9 mouse cellular contexts compared by ENCODE assay signal in the genomic region with DNA sequence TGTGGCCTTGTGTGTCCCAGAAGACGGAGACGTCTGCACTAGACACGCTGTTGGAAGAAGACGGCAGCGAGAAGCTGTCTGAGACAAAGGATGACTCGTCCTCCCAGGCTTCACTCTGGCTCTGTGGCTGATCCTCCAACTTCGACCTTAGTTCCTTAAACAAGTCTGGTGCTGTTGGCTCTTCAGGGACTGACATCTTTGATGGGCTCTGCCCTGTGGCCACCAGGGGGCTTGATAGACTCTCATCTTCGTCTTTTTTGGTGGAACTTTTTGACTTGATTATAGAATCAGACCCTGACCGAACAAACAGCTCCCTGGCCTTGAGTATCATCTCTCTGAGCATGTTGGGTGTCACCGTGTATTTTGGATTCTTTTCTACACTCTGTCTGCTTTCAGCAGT. TPM values are rescaled to one million over a fixed set of nuclear protein-coding genes. Genes with fewer than 3 reads are reported as not detected.
DNase-seq lines count a peak whose midpoint lies in the region; ATAC-seq and TF ChIP-seq lines count a peak whose summit lies in the region.
"Had no signal": no experiment of that assay in that cellular context is flagged by ENCODE, and none has a peak within 500 bp of the region (broad histone marks: within the 10 kb centered on the region; RNA-seq: fewer than 3 reads in every experiment).

No protein-coding gene starts in this region.

- H3K9me3 ChIP-seq in liver, embryonic 11.5 days (ENCODE audit: control insufficient read depth, low read length) = no peaks in the 10 kb centered on the region

- no peak overlapping the region for H3K27ac ChIP-seq in gastrocnemius, adult 2 months
- no peak overlapping the region for H3K27ac ChIP-seq in liver, embryonic 11.5 days (ENCODE audit: low read depth, low read length)

- peaks cover 12% of the 10 kb centered on the region for H3K4me1 ChIP-seq in liver, embryonic 11.5 days (replicated peaks; ENCODE audit: control insufficient read depth, insufficient read depth, low read length)

- TF ChIP-seq CTCF in gastrocnemius, adult 2 months (IDR thresholded peaks at IDR 0.05) = peak; percentile 40; the same call in 1 of the 2 replicates

- no peak overlapping the region for H3K4me3 ChIP-seq in gastrocnemius, adult 2 months
- no peak overlapping the region for H3K4me3 ChIP-seq in liver, embryonic 11.5 days (ENCODE audit: low read depth, low read length)

- no peak overlapping the region for H3K4me2 ChIP-seq in liver, embryonic 11.5 days

- intact Hi-C loops in gastrocnemius, adult 2 months (cut with DNase I) = no loop called here

- ATAC-seq in liver, embryonic 11.5 days (replicated peaks; ENCODE audit: low FRiP score) = no peak
- peak; percentile 67 for ATAC-seq in megakaryocyte progenitor cell, adult 5-6 weeks (replicated peaks; ENCODE audit: poor library complexity)

- no peak overlapping the region for H3K9ac ChIP-seq in liver, embryonic 11.5 days (ENCODE audit: low read depth, low read length)

- DNase-seq in gastrocnemius, adult 2 months = no peak
- no peak for DNase-seq in gastrocnemius, postnatal 4 days (ENCODE audit: low spot score in 2 of 2)
- peak; percentile 55 for DNase-seq in liver
- DNase-seq in liver, embryonic 11.5 days (ENCODE audit: low spot score) = no peak
- peak; percentile 53 for DNase-seq in ZHBTc4 (ENCODE audit: low read depth, low spot score)
- no peak for DNase-seq in frontal cortex, adult 2 months (ENCODE audit: extremely low spot score in 1 of 2, low spot score in 1 of 2)
- no peak for DNase-seq in Muller cell, postnatal 12 days (ENCODE audit: inconsistent ontology term)

- 52% methylated on average over 10 of the region's 10 CpGs for WGBS in liver, embryonic 11.5 days

- no peaks in the 10 kb centered on the region for H3K27me3 ChIP-seq in liver, embryonic 11.5 days (replicated peaks; ENCODE audit: control insufficient read depth, insufficient read depth, low read length)

- no peaks in the 10 kb centered on the region for H3K36me3 ChIP-seq in liver, embryonic 11.5 days (ENCODE audit: control insufficient read depth, insufficient read depth, low read length)

RNA-seq across cellular contexts. Expression of a gene that starts 4.9 kb away (rescaled TPM):
- not detected for total RNA-seq in gastrocnemius, adult 2 months (2021)
- total RNA-seq in gastrocnemius, postnatal 4 days (2021) = not detected
- polyA plus RNA-seq in liver, embryonic 11.5 days (2014; fragmentation: Nextera tagmentation; extraction: Ambion mirVana) = not detected in 2 replicates
- total RNA-seq in megakaryocyte progenitor cell, adult 5-6 weeks (2015) = 0.10 TPM in 1 of 2 replicates, not detected in the other
- not detected in 2 replicates for total RNA-seq in megakaryocyte progenitor cell, adult 5-6 weeks (2017)
- 0.46 and 0.62 TPM in 2 replicates for polyA plus RNA-seq in frontal cortex, adult 2 months (2012; rRNA removed)
- polyA plus RNA-seq: intestine, embryonic 14.5 days had no signal

RNA-seq across cellular contexts. Expression of a gene that starts 10.1 kb away (rescaled TPM):
- not detected for total RNA-seq in gastrocnemius, adult 2 months (2021)
- total RNA-seq in gastrocnemius, postnatal 4 days (2021) = not detected
- not detected in 2 replicates for polyA plus RNA-seq in liver, embryonic 11.5 days (2014; fragmentation: Nextera tagmentation; extraction: Ambion mirVana)
- total RNA-seq in megakaryocyte progenitor cell, adult 5-6 weeks (2015) = not detected in 2 replicates
- not detected in 2 replicates for total RNA-seq in megakaryocyte progenitor cell, adult 5-6 weeks (2017)
- 0.04 and 0.08 TPM in 2 replicates for polyA plus RNA-seq in frontal cortex, adult 2 months (2012; rRNA removed)
- polyA plus RNA-seq: intestine, embryonic 14.5 days had no signal

RNA-seq across cellular contexts. Expression of a gene that starts 27.9 kb away (rescaled TPM):
- total RNA-seq in gastrocnemius, adult 2 months (2021) = 100 to 1,000 TPM; 185 to 198 TPM
- 10 to 100 TPM; 86.8 to 91.1 TPM for total RNA-seq in gastrocnemius, postnatal 4 days (2021)
- 173 and 181 TPM in 2 replicates for polyA plus RNA-seq in liver, embryonic 11.5 days (2014; fragmentation: Nextera tagmentation; extraction: Ambion mirVana)
- total RNA-seq in megakaryocyte progenitor cell, adult 5-6 weeks (2015) = 65.4 and 74.1 TPM in 2 replicates
- 29.9 and 34.0 TPM in 2 replicates for total RNA-seq in megakaryocyte progenitor cell, adult 5-6 weeks (2017)
- polyA plus RNA-seq in frontal cortex, adult 2 months (2012; rRNA removed) = 221 and 251 TPM in 2 replicates

RNA-seq across cellular contexts. Expression of a gene that starts 29.6 kb away (rescaled TPM):
- total RNA-seq in gastrocnemius, adult 2 months (2021) = not detected
- total RNA-seq in gastrocnemius, postnatal 4 days (2021) = under 1 TPM; 0.05 to 0.08 TPM
- polyA plus RNA-seq in liver, embryonic 11.5 days (2014; fragmentation: Nextera tagmentation; extraction: Ambion mirVana) = not detected in 2 replicates
- total RNA-seq in megakaryocyte progenitor cell, adult 5-6 weeks (2015) = not detected in 2 replicates
- total RNA-seq in megakaryocyte progenitor cell, adult 5-6 weeks (2017) = not detected in 2 replicates
- polyA plus RNA-seq in frontal cortex, adult 2 months (2012; rRNA removed) = 0.02 TPM in 1 of 2 replicates, not detected in the other
- polyA plus RNA-seq: intestine, embryonic 14.5 days had no signal

RNA-seq across cellular contexts. Expression of a gene that starts 31.6 kb away (rescaled TPM):
- total RNA-seq in gastrocnemius, adult 2 months (2021) = not detected
- total RNA-seq in gastrocnemius, postnatal 4 days (2021) = under 1 TPM; 0.05 to 0.07 TPM
- polyA plus RNA-seq in liver, embryonic 11.5 days (2014; fragmentation: Nextera tagmentation; extraction: Ambion mirVana) = 0.06 and 0.11 TPM in 2 replicates
- total RNA-seq in megakaryocyte progenitor cell, adult 5-6 weeks (2015) = not detected in 2 replicates
- not detected in 2 replicates for total RNA-seq in megakaryocyte progenitor cell, adult 5-6 weeks (2017)
- 0.02 and 0.14 TPM in 2 replicates for polyA plus RNA-seq in frontal cortex, adult 2 months (2012; rRNA removed)

Comparison
In these comparisons a context has a peak if more than half of its experiments do, and no peak if none do; other contexts are left out.
1. DNase-seq: peak in liver (single experiment) and ZHBTc4 (single experiment); none in gastrocnemius, adult 2 months (single experiment), gastrocnemius, postnatal 4 days (0 of 2), liver, embryonic 11.5 days (single experiment), frontal cortex, adult 2 months (0 of 2) and Muller cell, postnatal 12 days (single experiment).